Mouse (Mus musculus) brain, adult 2 months (tissue): ENCODE measurements around the gene Vac14.

ENCODE experiments used
- DNase-seq: peaks from one replicate; pipeline ENCODE4 v3.0.0; 2011; ENCODE audit warnings: low read depth, low spot score

Gene Vac14

GRCm38 (mm10) chr8:110687726-110688125, 69.3 kb downstream of the Vac14 start:
- peak; percentile 86 for DNase-seq

DNA sequence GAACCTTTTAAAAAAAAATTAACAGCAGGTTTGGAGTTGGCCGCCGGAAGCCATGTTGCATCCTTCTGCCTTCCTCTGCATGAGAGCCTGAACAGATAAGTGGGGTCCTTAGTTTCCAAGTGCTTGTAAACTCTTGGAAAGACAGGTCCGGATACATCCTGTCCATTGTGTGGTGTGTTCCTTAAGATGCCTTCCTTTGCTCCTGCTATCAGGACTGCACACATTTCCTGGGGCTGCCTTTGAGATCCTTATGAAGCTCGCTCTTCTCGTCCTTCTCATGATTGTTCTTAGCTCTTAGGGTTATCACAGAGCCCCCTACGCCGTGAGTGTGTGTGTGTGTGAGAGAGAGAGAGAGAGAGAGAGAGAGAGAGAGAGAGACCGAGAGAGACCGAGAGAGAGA, 71.6 kb downstream of the Vac14 start:
- DNase-seq, result no peak

GRCm38 (mm10) chr8:110694226-110694625, 75.8 kb downstream of the Vac14 start:
- no peak for DNase-seq

- peak; percentile 85 for DNase-seq
Measured at GRCm38 (mm10) chr8:110694826-110695225, 76.4 kb downstream of the Vac14 start.

DNA sequence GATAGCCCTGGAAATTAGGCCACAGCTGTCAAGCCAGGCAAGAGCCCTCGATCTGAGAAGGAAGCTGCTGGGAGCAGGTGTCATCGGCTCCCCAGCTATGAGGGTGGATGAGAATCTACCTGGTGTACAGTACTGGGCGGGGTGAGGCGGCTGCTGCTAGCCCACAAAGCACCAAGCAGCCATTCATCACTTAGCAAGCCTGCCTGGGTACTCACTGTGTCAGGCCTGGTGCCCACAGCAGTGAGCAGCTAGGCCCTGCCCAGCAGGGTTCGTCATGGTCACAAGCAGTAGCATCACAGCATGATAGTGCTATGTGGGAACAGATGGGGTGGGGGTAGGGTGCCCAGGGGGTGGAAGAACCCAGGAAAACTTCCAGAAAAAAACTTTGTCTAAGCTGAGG, 77.0 kb downstream of the Vac14 start:
- peak; percentile 77 for DNase-seq

DNA sequence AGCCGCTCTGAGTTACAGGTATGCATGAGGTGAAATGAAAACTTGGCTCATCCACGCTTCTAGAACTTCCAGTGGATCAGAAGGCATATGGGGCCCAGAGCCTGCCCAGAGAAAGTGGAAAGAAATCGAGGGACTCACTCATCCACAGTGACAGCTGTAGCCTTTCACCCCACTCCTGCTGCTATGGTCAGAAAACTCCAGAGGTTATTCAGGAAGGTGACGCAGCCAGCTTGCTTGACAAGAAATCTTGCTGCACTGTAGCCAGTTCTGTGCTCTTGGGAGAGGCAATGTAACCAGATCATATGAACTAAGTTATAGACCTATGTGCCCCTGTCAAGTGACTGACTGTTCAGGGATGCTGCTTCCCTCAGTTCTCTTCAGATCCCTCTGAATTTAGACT, 77.7 kb downstream of the Vac14 start:
- DNase-seq, result no peak

DNA sequence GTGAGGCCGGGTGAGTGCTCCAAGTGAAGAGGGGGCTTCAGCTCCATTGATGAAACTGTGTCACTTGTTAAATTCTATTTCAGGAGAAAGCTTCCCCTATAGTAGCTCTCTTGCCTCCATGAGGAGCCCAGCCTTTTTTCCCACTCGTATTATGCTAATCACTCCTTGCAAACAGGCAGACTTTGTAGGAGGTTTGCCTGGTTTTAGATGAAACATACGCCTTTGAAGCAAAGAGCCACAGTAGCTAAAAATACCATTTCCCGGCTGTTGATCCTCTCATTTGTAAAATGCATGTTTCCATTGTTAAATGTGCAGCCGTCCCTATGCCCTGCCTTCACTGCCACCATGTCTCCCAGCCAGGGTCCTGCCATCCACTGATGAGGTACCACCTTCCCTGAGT, 79.2 kb downstream of the Vac14 start:
- DNase-seq, result peak; percentile 86

- DNase-seq, result no peak
Measured at GRCm38 (mm10) chr8:110698098-110698497, 79.7 kb downstream of the Vac14 start.

GRCm38 (mm10) chr8:110699501-110699900, 81.1 kb downstream of the Vac14 start:
- DNase-seq, result no peak

- DNase-seq, result no peak
Measured at GRCm38 (mm10) chr8:110700561-110700960, 82.2 kb downstream of the Vac14 start.

GRCm38 (mm10) chr8:110702636-110703459, 84.5 kb downstream of the Vac14 start:
- no peak for DNase-seq

DNA sequence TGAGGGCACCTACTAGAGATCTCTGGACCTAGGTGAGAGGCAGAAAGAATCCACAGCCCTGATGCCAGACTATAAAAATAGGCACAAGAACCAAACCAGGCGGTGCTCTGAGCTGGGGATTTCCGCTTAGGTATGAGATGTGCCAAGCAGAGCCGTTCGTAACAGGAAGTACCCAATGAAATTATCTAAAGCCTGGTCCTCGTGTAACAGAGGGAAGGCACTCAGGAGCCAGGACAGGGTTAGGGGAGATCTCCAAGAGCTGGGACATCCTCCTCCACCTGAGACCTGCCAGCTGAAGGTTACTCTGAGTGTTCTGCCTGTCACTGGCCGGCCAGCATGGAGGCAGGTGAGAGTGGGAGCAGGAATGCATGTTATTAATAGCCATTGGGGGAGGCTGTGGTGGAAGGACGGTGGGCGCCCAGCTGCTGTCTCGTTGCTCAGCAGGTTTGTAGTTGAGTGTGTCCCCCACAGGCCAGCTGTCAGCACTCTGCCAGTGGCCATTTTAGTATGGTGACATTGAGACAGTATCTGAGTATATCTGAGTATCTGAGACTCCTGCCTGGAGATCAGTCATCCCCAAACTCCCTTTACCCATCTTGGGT, 85.2 kb downstream of the Vac14 start:
- peak; percentile 59 for DNase-seq

GRCm38 (mm10) chr8:110704103-110704502, 85.7 kb downstream of the Vac14 start:
- no peak for DNase-seq

DNA sequence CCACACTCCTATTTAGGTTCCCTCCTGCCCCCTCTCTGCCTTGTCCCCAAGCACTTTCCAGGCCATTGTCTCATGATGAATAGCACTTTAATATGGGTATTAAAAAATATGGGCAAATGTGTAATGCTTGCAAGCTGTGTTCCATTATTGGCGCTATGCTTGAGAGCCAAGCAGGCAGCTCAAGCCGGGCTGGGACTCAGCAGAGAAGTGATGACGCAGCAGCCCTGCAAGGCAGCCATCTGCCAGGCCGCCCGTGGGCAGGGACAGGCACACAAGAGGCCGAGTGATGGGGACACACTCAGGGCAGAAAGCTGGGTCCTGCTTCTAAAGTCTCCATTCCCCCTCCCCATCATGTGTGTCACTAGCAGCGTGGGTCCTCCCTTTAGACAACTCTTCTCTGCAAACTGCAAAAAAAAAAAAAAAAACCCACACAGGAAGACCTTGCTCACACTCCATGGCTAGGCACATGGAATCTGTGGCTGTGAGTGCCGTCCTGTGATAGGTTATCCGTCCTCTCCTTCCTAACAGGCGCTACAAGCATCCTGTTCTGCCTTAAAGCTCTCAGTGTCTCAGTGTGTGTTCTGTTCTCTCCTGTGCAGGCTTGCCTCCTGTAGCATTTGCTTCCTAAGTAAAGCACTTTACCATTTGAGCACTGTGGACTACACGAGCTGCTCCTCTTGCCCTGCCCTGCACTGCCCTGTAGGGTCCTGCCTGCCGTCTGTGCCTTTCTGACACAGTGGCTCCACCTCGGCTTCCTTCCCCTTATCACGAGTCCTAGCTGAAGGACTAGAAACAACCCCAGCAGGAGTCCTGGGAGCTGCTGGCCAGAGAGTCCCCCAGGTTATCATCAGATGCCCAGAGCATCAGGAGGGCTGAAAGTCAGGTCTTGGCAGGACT, 87.3 kb downstream of the Vac14 start:
- DNase-seq, result peak; percentile 97

DNA sequence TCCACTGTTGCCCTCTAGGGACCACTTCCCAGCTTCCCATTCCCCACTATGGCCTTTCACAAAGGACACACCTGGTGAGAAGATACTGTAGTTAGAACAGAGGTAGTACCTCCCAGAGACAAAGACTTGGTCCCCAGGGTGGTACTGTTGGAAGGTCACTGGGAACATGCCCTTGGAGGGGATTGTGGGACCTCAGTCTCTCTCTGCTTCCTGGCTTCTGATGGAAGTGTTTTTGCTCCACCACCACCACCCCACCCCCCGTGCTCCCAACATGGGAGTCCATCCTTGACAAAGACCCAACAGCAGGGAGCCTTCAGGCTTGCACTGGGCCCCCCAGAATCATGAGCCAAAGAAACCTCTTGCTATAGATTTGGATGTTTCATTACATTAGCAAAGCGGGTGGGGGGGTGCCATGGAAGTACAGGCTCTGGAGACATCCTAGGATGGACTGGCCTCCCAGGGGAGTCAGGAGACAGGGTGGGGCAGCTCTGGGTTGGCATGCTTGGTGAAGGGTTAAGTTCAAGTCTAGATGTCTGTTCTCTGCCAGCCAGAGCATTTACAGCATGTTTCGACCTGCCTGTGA, 88.0 kb downstream of the Vac14 start:
- DNase-seq, result no peak

DNA sequence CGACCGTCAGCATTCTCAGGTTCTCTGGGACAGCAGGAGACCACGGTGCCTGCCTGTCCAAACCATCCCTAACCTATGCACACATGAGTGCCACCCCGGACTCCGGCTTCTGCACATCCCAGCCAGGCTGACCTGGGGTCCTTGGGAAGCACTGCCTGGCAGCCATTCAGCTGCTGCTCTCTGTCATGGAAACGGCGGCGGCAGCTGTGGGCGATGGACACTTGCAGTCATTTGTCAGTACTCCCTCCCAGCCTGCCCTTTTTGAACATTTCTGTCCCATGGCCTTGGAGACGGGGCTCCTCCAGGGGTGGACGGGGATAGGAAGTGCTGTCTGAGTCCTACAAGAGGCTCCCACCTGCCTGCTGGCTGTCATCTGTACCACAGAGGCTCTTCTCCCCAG, 90.0 kb downstream of the Vac14 start:
- DNase-seq, result no peak

DNA sequence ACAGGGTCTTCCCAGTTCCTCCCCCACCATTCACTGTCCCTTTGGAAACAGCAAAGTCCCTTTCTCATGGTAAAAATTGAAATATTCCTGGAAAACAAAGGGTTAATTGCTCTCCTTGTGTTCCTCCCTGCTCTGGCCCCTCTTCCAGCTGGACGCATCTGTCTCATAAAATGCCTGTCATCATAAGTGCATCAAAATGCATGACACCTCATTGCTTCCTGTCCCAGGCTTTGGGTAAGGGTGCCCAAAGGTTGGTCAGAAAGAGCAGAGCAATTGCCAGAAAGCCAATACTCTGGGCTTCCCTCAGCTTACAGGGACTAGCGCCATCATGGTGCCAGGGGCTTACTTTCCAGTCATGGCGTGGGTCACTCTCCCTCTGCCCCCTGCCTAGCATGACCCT, 92.2 kb downstream of the Vac14 start:
- no peak for DNase-seq

GRCm38 (mm10) chr8:110711271-110711934, 93.0 kb downstream of the Vac14 start:
- no peak for DNase-seq

DNA sequence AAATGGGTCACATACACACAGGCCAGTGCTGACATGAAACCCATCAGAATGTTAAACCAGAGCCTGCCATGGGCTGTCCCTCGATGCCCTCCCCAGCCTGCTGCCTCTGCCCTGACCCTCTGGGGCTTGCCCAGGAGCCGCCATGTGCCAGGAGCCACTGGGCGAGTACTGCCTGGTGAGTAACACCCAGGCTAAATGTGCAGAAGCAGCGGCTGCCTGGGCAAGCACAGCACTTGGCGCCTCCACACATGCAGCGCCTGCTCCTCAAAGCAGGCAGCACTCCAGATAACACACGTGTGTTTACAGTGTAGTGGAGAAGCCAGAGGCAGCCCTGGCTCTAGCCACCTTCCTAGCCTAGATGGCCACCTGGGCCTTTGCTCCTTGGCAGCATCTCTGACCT, 94.7 kb downstream of the Vac14 start:
- DNase-seq, result peak; percentile 78

DNA sequence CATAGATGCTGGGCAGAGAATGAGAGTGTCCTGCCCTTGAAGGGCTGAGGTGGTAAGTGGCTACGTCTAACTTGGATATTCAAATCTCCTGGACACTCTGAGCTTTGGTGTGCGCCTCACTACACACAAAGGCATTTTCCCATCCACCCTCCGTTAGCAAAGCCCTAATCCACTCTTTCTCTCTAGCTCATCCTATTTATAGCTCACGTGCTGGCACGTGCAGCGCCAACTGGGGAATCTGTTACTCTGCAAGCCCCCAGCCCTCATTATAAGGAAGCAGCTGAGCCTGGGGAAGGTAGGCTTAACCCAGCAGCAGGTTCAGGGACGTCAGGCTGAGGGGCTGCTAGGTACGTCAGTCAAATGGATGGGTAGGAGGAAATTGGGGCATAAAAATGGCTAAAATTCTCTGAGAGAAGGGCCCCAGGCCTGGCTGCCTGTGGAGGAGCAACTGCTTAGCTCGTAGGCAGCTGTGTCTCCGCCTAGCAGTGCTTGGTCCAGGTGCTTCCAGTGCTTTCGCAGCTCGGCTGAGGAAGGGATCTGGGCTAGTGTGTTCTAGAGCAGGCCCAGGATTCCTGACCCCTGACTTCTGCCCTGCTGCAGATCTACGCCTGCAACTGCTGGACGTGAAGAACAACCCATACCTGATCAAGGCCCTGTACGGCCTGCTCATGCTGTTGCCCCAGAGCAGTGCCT, 96.6 kb downstream of the Vac14 start:
- DNase-seq, result no peak

- peak; percentile 98 for DNase-seq
Measured at GRCm38 (mm10) chr8:110716075-110716474, 97.7 kb downstream of the Vac14 start.
